Mouse (Mus musculus): ENCODE data around the gene Cstf1.

Gene Cstf1

DNA sequence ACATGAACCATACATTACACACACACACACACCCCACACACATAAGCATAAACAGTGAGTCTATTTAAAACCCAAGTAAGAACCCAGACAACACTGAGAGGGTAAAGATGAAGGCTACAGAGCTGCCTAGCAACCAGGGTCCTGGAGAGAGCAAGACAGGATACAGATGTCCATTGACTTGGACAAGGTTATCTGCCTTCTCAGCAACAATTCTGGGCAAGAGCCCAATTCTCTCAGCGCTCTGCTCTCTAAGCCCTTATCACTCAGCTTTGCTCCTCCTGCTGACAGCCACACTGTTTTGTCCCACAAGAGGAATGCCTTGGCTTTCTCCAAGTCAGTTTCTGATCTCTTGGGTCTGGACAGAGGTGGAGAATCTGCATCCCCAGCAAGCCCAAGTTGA is 60.1 kb downstream of the Cstf1 start:
- no peak for DNase-seq

All from spleen, adult 18-20 months (tissue).